28 mouse cellular contexts compared by ENCODE assay signal in the genomic region with DNA sequence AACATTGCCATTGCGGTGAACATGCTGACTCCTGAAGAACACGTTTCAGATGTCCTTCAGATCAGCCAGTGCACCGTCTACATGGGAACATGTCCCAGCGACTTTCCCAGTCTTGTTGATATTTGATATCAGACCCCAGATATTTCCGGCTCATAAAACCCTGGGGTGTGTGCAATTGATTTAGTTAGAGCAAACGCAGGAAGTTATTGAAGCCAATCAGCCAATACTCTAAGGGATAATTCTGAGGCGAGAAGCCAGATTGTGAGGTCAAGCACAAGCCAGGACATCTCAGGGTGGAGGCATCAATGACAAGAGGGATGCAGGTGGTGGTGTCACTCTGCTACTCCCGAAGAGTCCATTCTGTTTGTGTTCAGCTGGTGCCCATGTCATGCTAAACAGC. TPM values are rescaled to one million over a fixed set of nuclear protein-coding genes. Genes with fewer than 3 reads are reported as not detected.
DNase-seq lines count a peak whose midpoint lies in the region; ATAC-seq and TF ChIP-seq lines count a peak whose summit lies in the region.
"Had no signal": no experiment of that assay in that cellular context is flagged by ENCODE, and none has a peak within 500 bp of the region (broad histone marks: within the 10 kb centered on the region; RNA-seq: fewer than 3 reads in every experiment).

No protein-coding gene starts in this region.

- H3K27me3 ChIP-seq in intestine, postnatal 0 days (replicated peaks; ENCODE audit: control insufficient read depth, insufficient read depth, low read length): no peaks in the 10 kb centered on the region
- H3K27me3 ChIP-seq in intestine, embryonic 16.5 days (replicated peaks; ENCODE audit: control insufficient read depth, insufficient read depth, low read length): no peaks in the 10 kb centered on the region
- no peaks in the 10 kb centered on the region for H3K27me3 ChIP-seq in liver, embryonic 15.5 days
- H3K27me3 ChIP-seq: embryonic facial prominence, embryonic 13.5 days; forebrain, embryonic 12.5 days; hindbrain, embryonic 13.5 days; neural tube, embryonic 12.5 days had no signal

- ATAC-seq in intestine, postnatal 0 days: 0 out of 2 replicates have a peak, but pooled peaks have one; percentile 1
- no peak for ATAC-seq in intestine, embryonic 16.5 days
- no peak for ATAC-seq in liver, embryonic 15.5 days (ENCODE audit: insufficient read depth)
- ATAC-seq: CD4-positive, CD25-positive, alpha-beta regulatory T cell, adult 4 months; midbrain, embryonic 16.5 days had no signal

- H3K4me1 ChIP-seq in intestine, postnatal 0 days (replicated peaks; ENCODE audit: control insufficient read depth, insufficient read depth, low read length): 0 out of 2 replicates have a peak, but pooled peaks cover 7% of the 10 kb centered on the region
- H3K4me1 ChIP-seq in intestine, embryonic 16.5 days (ENCODE audit: control insufficient read depth, insufficient read depth, low read length): peaks cover 29% of the 10 kb centered on the region
- peaks cover 16% of the 10 kb centered on the region for H3K4me1 ChIP-seq in liver, embryonic 15.5 days (replicated peaks)
- H3K4me1 ChIP-seq: forebrain, embryonic 12.5 days; hindbrain, embryonic 13.5 days; neural tube, embryonic 12.5 days had no signal

- H3K4me2 ChIP-seq in intestine, postnatal 0 days (replicated peaks; ENCODE audit: low read depth): no peak overlapping the region
- H3K4me2 ChIP-seq in intestine, embryonic 16.5 days (ENCODE audit: low read depth, low read length): no peak overlapping the region
- H3K4me2 ChIP-seq in liver, embryonic 15.5 days: peak overlapping the region; percentile 38
- H3K4me2 ChIP-seq: embryonic facial prominence, embryonic 13.5 days; forebrain, embryonic 12.5 days; heart, embryonic 12.5 days; hindbrain, embryonic 13.5 days; limb, embryonic 12.5 days; midbrain, embryonic 11.5 days; neural tube, embryonic 12.5 days had no signal

- no peak for TF ChIP-seq CTCF in intestine, postnatal 0 days (IDR thresholded peaks at IDR 0.05; ENCODE audit: low read depth)

- intact Hi-C loops in gastrocnemius, postnatal 14 days (cut with DNase I; ENCODE audit: low total_unique reads): no loop called here

- no peaks in the 10 kb centered on the region for H3K36me3 ChIP-seq in intestine, postnatal 0 days (ENCODE audit: control insufficient read depth, insufficient read depth)
- H3K36me3 ChIP-seq in intestine, embryonic 16.5 days (ENCODE audit: control insufficient read depth, insufficient read depth, low read length): no peaks in the 10 kb centered on the region
- H3K36me3 ChIP-seq in liver, embryonic 15.5 days (replicated peaks): no peaks in the 10 kb centered on the region
- H3K36me3 ChIP-seq: embryonic facial prominence, embryonic 13.5 days; forebrain, embryonic 12.5 days; heart, embryonic 12.5 days; hindbrain, embryonic 13.5 days; limb, embryonic 12.5 days; neural tube, embryonic 12.5 days had no signal

- WGBS in intestine, postnatal 0 days: 51% methylated on average over 8 of the region's 8 CpGs
- WGBS in intestine, embryonic 16.5 days: 66% methylated on average over 8 of the region's 8 CpGs
- 62% methylated on average over 8 of the region's 8 CpGs for WGBS in liver, embryonic 15.5 days (ENCODE audit: insufficient replicate concordance)

- peak; percentile 19 for DNase-seq in gastrocnemius, postnatal 25 days
- DNase-seq in gastrocnemius, postnatal 14 days: no peak
- peak; percentile 38 for DNase-seq in skeletal muscle tissue, adult 2 months (ENCODE audit: low read depth, low spot score)
- DNase-seq in adipocyte (ENCODE audit: low spot score): no peak
- DNase-seq: adrenal gland, postnatal 25 days; cerebellum, adult 18-20 months; forebrain, postnatal 0 days; kidney, adult 11 months; kidney, postnatal 14 days; lung, postnatal 36 days; right cerebral cortex, adult 18-20 months; right cerebral cortex, postnatal 4 days; thymus, postnatal 4 days had no signal

- no peak overlapping the region for H3K27ac ChIP-seq in intestine, postnatal 0 days (ENCODE audit: low read depth, low read length)
- H3K27ac ChIP-seq in intestine, embryonic 16.5 days (ENCODE audit: low read length): no peak overlapping the region
- H3K27ac ChIP-seq in liver, embryonic 15.5 days (replicated peaks): no peak overlapping the region
- H3K27ac ChIP-seq: embryonic facial prominence, embryonic 13.5 days; forebrain, embryonic 12.5 days; hindbrain, embryonic 13.5 days; left cerebral cortex, adult 2 months; limb, embryonic 12.5 days; neural tube, embryonic 12.5 days had no signal

- no peak overlapping the region for H3K9ac ChIP-seq in intestine, postnatal 0 days (ENCODE audit: low read depth, low read length)
- H3K9ac ChIP-seq in intestine, embryonic 16.5 days (ENCODE audit: low read depth, low read length): no peak overlapping the region
- no peak overlapping the region for H3K9ac ChIP-seq in liver, embryonic 15.5 days
- H3K9ac ChIP-seq: embryonic facial prominence, embryonic 13.5 days; forebrain, embryonic 12.5 days; forebrain, postnatal 0 days; heart, embryonic 12.5 days; hindbrain, embryonic 13.5 days; limb, embryonic 12.5 days; neural tube, embryonic 12.5 days had no signal

- H3K4me3 ChIP-seq in intestine, postnatal 0 days (ENCODE audit: low read depth, low read length): no peak overlapping the region
- no peak overlapping the region for H3K4me3 ChIP-seq in intestine, embryonic 16.5 days (ENCODE audit: low read length)
- H3K4me3 ChIP-seq in liver, embryonic 15.5 days (replicated peaks): peak overlapping the region; percentile 29
- H3K4me3 ChIP-seq: embryonic facial prominence, embryonic 13.5 days; forebrain, embryonic 12.5 days; heart, embryonic 12.5 days; hindbrain, embryonic 13.5 days; left cerebral cortex, adult 2 months; limb, embryonic 12.5 days; neural tube, embryonic 12.5 days had no signal

- no peaks in the 10 kb centered on the region for H3K9me3 ChIP-seq in intestine, postnatal 0 days (ENCODE audit: control insufficient read depth)
- no peaks in the 10 kb centered on the region for H3K9me3 ChIP-seq in intestine, embryonic 16.5 days (ENCODE audit: control insufficient read depth, low read length)
- H3K9me3 ChIP-seq in liver, embryonic 15.5 days (replicated peaks): no peaks in the 10 kb centered on the region
- H3K9me3 ChIP-seq: embryonic facial prominence, embryonic 13.5 days; forebrain, embryonic 12.5 days; heart, embryonic 12.5 days; hindbrain, embryonic 13.5 days; limb, embryonic 12.5 days; neural tube, embryonic 12.5 days had no signal

RNA-seq across cellular contexts. Expression of a gene that starts 28.9 kb away (rescaled TPM):
- 10 to 100 TPM; 62.2 to 65.8 TPM for total RNA-seq in gastrocnemius, postnatal 25 days (2021)
- 10 to 100 TPM; 59.7 to 74.4 TPM for total RNA-seq in gastrocnemius, postnatal 14 days (2021)
- 62.7 and 63.4 TPM in 2 replicates for polyA plus RNA-seq in intestine, postnatal 0 days (2015; fragmentation: Nextera tagmentation; extraction: Ambion mirVana)
- polyA plus RNA-seq in intestine, embryonic 16.5 days (2015; fragmentation: Nextera tagmentation; extraction: Ambion mirVana): 117 and 122 TPM in 2 replicates
- 5.8 TPM in 2 replicates for polyA plus RNA-seq in liver, embryonic 15.5 days (2015; fragmentation: Nextera tagmentation; extraction: Ambion mirVana)
- total RNA-seq: common myeloid progenitor, adult 5-6 weeks; megakaryocyte, adult 5-6 weeks had no signal
- polyA plus RNA-seq: CD4-positive, CD25-positive, alpha-beta regulatory T cell, adult 4 months had no signal

RNA-seq across cellular contexts. Expression of a gene that starts 46.3 kb away (rescaled TPM):
- 1 to 10 TPM; 2.9 to 3.3 TPM for total RNA-seq in gastrocnemius, postnatal 25 days (2021)
- 1 to 10 TPM; 2.2 to 3.6 TPM for total RNA-seq in gastrocnemius, postnatal 14 days (2021)
- 6.2 and 7.8 TPM in 2 replicates for polyA plus RNA-seq in intestine, postnatal 0 days (2015; fragmentation: Nextera tagmentation; extraction: Ambion mirVana)
- 4.5 and 5.1 TPM in 2 replicates for polyA plus RNA-seq in intestine, embryonic 16.5 days (2015; fragmentation: Nextera tagmentation; extraction: Ambion mirVana)
- polyA plus RNA-seq in liver, embryonic 15.5 days (2015; fragmentation: Nextera tagmentation; extraction: Ambion mirVana): 1.2 and 1.4 TPM in 2 replicates
- total RNA-seq: common myeloid progenitor, adult 5-6 weeks; megakaryocyte, adult 5-6 weeks had no signal
- polyA plus RNA-seq: CD4-positive, CD25-positive, alpha-beta regulatory T cell, adult 4 months had no signal

Comparison
In these comparisons a context has a peak if more than half of its experiments do, and no peak if none do; other contexts are left out.
1. DNase-seq: peak in gastrocnemius, postnatal 25 days (single experiment) and skeletal muscle tissue, adult 2 months (single experiment); none in gastrocnemius, postnatal 14 days (single experiment) and adipocyte (single experiment).